Mouse (Mus musculus): Measurements from ENCODE around the gene Osbp2. TPM values are rescaled to one million over a fixed set of nuclear protein-coding genes. Genes with fewer than 3 reads are reported as not detected.
A peak's percentile ranks its signal among the peaks of the same experiment; 100 is the strongest.

The Osbp2 gene
- polyA plus RNA-seq, 1 experiment from 2014 or later: 14.9 TPM

GRCm38 (mm10) chr11:3859778-3860177, 3.9 kb downstream of the Osbp2 start:
- ATAC-seq: no peak
- Histone ChIP-seq H3K4me3 (replicated peaks) (no peak overlapping the region), H3K27me3 (peaks cover 22% of the 10 kb centered on the region), H3K9ac (replicated peaks) (no peak overlapping the region), H3K36me3 (no peaks in the 10 kb centered on the region), H3K4me2 (replicated peaks) (no peak overlapping the region), H3K27ac (no peak overlapping the region), H3K4me1 (replicated peaks) (peaks cover 15% of the 10 kb centered on the region), H3K9me3 (no peaks in the 10 kb centered on the region)
- 91% methylated on average over 4 of the region's 4 CpGs for WGBS

GRCm38 (mm10) chr11:3857902-3858301, 5.8 kb downstream of the Osbp2 start:
- no peak overlapping the region for H3K9ac ChIP-seq (replicated peaks)
- H3K27me3 ChIP-seq: peaks cover 12% of the 10 kb centered on the region
- no peak overlapping the region for H3K4me3 ChIP-seq (replicated peaks)
- H3K27ac ChIP-seq: no peak overlapping the region
- no peak overlapping the region for H3K4me2 ChIP-seq (replicated peaks)
- WGBS: 84% methylated on average over 5 of the region's 5 CpGs
- no peak for ATAC-seq
- H3K36me3 ChIP-seq: no peaks in the 10 kb centered on the region
- peaks cover under 1% of the 10 kb centered on the region; the same call in 1 of the 2 replicates for H3K4me1 ChIP-seq (replicated peaks)
- no peaks in the 10 kb centered on the region for H3K9me3 ChIP-seq

GRCm38 (mm10) chr11:3855846-3856245, 7.9 kb downstream of the Osbp2 start:
- WGBS: 92% methylated on average over 5 of the region's 5 CpGs
- no peaks in the 10 kb centered on the region; the same call in 1 of the 2 replicates for H3K4me1 ChIP-seq (replicated peaks)
- no peak overlapping the region for H3K9ac ChIP-seq (replicated peaks)
- no peak overlapping the region for H3K27ac ChIP-seq
- H3K27me3 ChIP-seq: no peaks in the 10 kb centered on the region
- no peaks in the 10 kb centered on the region for H3K36me3 ChIP-seq
- no peaks in the 10 kb centered on the region for H3K9me3 ChIP-seq
- no peak for ATAC-seq
- no peak overlapping the region for H3K4me3 ChIP-seq (replicated peaks)
- H3K4me2 ChIP-seq (replicated peaks): no peak overlapping the region

- Histone ChIP-seq H3K4me1 (replicated peaks) (no peaks in the 10 kb centered on the region; the same call in 1 of the 2 replicates), H3K9me3 (no peaks in the 10 kb centered on the region), H3K4me2 (replicated peaks) (no peak overlapping the region), H3K27ac (no peak overlapping the region), H3K36me3 (no peaks in the 10 kb centered on the region), H3K27me3 (no peaks in the 10 kb centered on the region), H3K9ac (replicated peaks) (no peak overlapping the region), H3K4me3 (replicated peaks) (no peak overlapping the region)
- 95% methylated on average over 3 of the region's 3 CpGs for WGBS
- ATAC-seq: no peak
Measured at GRCm38 (mm10) chr11:3854156-3854555, 9.5 kb downstream of the Osbp2 start.

- Histone ChIP-seq H3K4me2 (replicated peaks) (no peak overlapping the region), H3K9me3 (no peaks in the 10 kb centered on the region), H3K27ac (0 out of 2 replicates have a peak overlapping the region, but pooled peaks have one; percentile 4), H3K4me1 (replicated peaks) (no peaks in the 10 kb centered on the region; the same call in 1 of the 2 replicates), H3K27me3 (no peaks in the 10 kb centered on the region), H3K9ac (replicated peaks) (no peak overlapping the region), H3K4me3 (replicated peaks) (no peak overlapping the region), H3K36me3 (no peaks in the 10 kb centered on the region)
- ATAC-seq: peak; percentile 85
- 70% methylated on average over 5 of the region's 5 CpGs for WGBS
Measured at GRCm38 (mm10) chr11:3853481-3854034, 10.1 kb downstream of the Osbp2 start.

GRCm38 (mm10) chr11:3853031-3853430, 10.7 kb downstream of the Osbp2 start:
- ATAC-seq: no peak
- 95% methylated on average over 10 of the region's 10 CpGs for WGBS
- H3K4me3 ChIP-seq (replicated peaks): no peak overlapping the region
- no peaks in the 10 kb centered on the region; the same call in 1 of the 2 replicates for H3K4me1 ChIP-seq (replicated peaks)
- no peaks in the 10 kb centered on the region for H3K36me3 ChIP-seq
- peak overlapping the region; percentile 4; the same call in 1 of the 2 replicates for H3K27ac ChIP-seq
- no peaks in the 10 kb centered on the region for H3K27me3 ChIP-seq
- no peak overlapping the region for H3K9ac ChIP-seq (replicated peaks)
- H3K9me3 ChIP-seq: no peaks in the 10 kb centered on the region
- no peak overlapping the region for H3K4me2 ChIP-seq (replicated peaks)

- WGBS: 87% methylated on average over 4 of the region's 4 CpGs
- no peaks in the 10 kb centered on the region; the same call in 1 of the 2 replicates for H3K4me1 ChIP-seq (replicated peaks)
- H3K27ac ChIP-seq: no peak overlapping the region
- H3K9ac ChIP-seq (replicated peaks): no peak overlapping the region
- no peak overlapping the region for H3K4me3 ChIP-seq (replicated peaks)
- no peaks in the 10 kb centered on the region for H3K27me3 ChIP-seq
- no peaks in the 10 kb centered on the region for H3K36me3 ChIP-seq
- no peaks in the 10 kb centered on the region for H3K9me3 ChIP-seq
- ATAC-seq: no peak
- no peak overlapping the region for H3K4me2 ChIP-seq (replicated peaks)
Measured at GRCm38 (mm10) chr11:3851872-3852271, 11.8 kb downstream of the Osbp2 start.

- Histone ChIP-seq H3K27me3 (no peaks in the 10 kb centered on the region), H3K4me1 (replicated peaks) (no peaks in the 10 kb centered on the region; the same call in 1 of the 2 replicates), H3K9me3 (no peaks in the 10 kb centered on the region), H3K9ac (replicated peaks) (no peak overlapping the region), H3K4me2 (replicated peaks) (no peak overlapping the region), H3K27ac (no peak overlapping the region), H3K36me3 (no peaks in the 10 kb centered on the region), H3K4me3 (replicated peaks) (no peak overlapping the region)
- WGBS: 63% methylated on average over 5 of the region's 5 CpGs
- ATAC-seq: no peak
Measured at GRCm38 (mm10) chr11:3850746-3851277, 12.9 kb downstream of the Osbp2 start.

GRCm38 (mm10) chr11:3850315-3850614, 13.4 kb downstream of the Osbp2 start:
- Histone ChIP-seq H3K27me3 (no peaks in the 10 kb centered on the region), H3K27ac (no peak overlapping the region), H3K9ac (replicated peaks) (no peak overlapping the region), H3K36me3 (no peaks in the 10 kb centered on the region), H3K4me2 (replicated peaks) (no peak overlapping the region), H3K4me3 (replicated peaks) (no peak overlapping the region), H3K4me1 (replicated peaks) (no peaks in the 10 kb centered on the region; the same call in 1 of the 2 replicates), H3K9me3 (no peaks in the 10 kb centered on the region)
- WGBS: 82% methylated on average over 2 of the region's 2 CpGs
- no peak for ATAC-seq

- 83% methylated on average over 15 of the region's 15 CpGs for WGBS
- Histone ChIP-seq H3K27me3 (no peaks in the 10 kb centered on the region), H3K4me3 (replicated peaks) (no peak overlapping the region), H3K4me1 (replicated peaks) (no peaks in the 10 kb centered on the region; the same call in 1 of the 2 replicates), H3K9me3 (no peaks in the 10 kb centered on the region), H3K9ac (replicated peaks) (no peak overlapping the region), H3K4me2 (replicated peaks) (no peak overlapping the region), H3K27ac (no peak overlapping the region), H3K36me3 (no peaks in the 10 kb centered on the region)
- no peak for ATAC-seq
Measured at GRCm38 (mm10) chr11:3849469-3850314, 14.0 kb downstream of the Osbp2 start.

GRCm38 (mm10) chr11:3846351-3846750, 17.4 kb downstream of the Osbp2 start:
- no peaks in the 10 kb centered on the region for H3K9me3 ChIP-seq
- H3K4me1 ChIP-seq (replicated peaks): no peaks in the 10 kb centered on the region
- WGBS: 54% methylated on average over 2 of the region's 2 CpGs
- no peaks in the 10 kb centered on the region for H3K27me3 ChIP-seq
- no peak overlapping the region for H3K4me3 ChIP-seq (replicated peaks)
- ATAC-seq: no peak
- H3K4me2 ChIP-seq (replicated peaks): no peak overlapping the region
- H3K9ac ChIP-seq (replicated peaks): no peak overlapping the region
- no peak overlapping the region for H3K27ac ChIP-seq
- no peaks in the 10 kb centered on the region for H3K36me3 ChIP-seq

GRCm38 (mm10) chr11:3843943-3844734, 19.6 kb downstream of the Osbp2 start:
- Histone ChIP-seq H3K27ac (no peak overlapping the region), H3K4me3 (replicated peaks) (no peak overlapping the region), H3K27me3 (no peaks in the 10 kb centered on the region), H3K9ac (replicated peaks) (no peak overlapping the region), H3K4me1 (replicated peaks) (no peaks in the 10 kb centered on the region), H3K4me2 (replicated peaks) (no peak overlapping the region), H3K9me3 (no peaks in the 10 kb centered on the region), H3K36me3 (no peaks in the 10 kb centered on the region)
- no peak for ATAC-seq
- WGBS: 85% methylated on average over 17 of the region's 17 CpGs
